Mouse (Mus musculus): ENCODE results near the gene Cdh8. TPM values are rescaled to one million over a fixed set of nuclear protein-coding genes. Genes with fewer than 3 reads are reported as not detected.
A peak's percentile ranks its signal among the peaks of the same experiment; 100 is the strongest.

The Cdh8 gene
- total and polyA plus RNA-seq, 3 experiments: not detected

DNA sequence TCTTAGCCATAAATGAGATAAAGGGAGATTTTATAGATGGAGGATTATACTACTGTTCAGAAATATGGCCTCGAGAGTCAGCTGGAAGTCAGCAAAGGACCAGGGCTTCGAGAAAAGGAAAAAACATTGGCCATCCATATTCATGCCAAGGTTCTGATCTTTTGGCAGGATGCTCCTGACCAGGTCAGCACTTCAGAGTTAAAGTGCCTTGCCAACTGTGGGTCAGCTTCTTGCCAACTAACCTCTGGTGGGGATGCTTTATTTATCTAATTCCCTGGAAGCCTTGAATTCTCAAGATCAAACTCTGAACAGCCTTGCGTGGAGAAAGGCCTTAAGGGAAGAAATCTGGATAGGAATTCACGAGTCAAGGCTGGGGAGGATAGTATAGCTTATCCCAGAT, 9.6 kb upstream of the Cdh8 start:
- no peak for DNase-seq (ENCODE audit: low read depth, low spot score)
- TF ChIP-seq MEF2A (IDR thresholded peaks at IDR 0.05; ENCODE audit: extremely low read depth, insufficient replicate concordance, low read depth, low read length, poor library complexity, severe bottlenecking): no peak
- no peak for TF ChIP-seq USF1 (IDR thresholded peaks at IDR 0.05; ENCODE audit: low read depth, low read length)
- no peak for TF ChIP-seq ZNF384 (IDR thresholded peaks at IDR 0.05; ENCODE audit: low read depth, low read length)
- TF ChIP-seq TCF12 (IDR thresholded peaks at IDR 0.05; ENCODE audit: low read depth, low read length): no peak
- no peak for TF ChIP-seq POLR2AphosphoS5 (IDR thresholded peaks at IDR 0.05; ENCODE audit: borderline replicate concordance, low read depth, low read length)

DNA sequence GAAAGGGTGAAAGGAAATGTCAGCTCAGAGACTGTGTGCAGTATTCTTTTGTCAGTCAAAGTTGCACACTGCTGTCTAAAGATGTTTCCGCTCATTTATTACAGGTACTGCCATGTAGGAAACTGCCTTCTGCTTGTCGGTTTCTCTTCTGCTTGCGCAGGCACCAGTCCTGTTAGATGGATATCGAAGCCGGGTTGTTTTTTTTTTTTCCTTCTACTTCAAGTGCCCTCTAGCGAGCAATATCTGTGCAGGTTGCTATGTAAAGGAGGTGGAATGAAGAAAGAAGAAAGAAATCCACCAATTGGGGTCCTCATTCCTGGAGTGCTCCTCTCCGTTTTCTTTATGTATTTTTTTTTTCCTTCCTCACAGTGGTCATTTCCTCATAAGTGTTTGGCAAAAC, 5.2 kb upstream of the Cdh8 start:
- peak; percentile 4 for DNase-seq (ENCODE audit: low read depth, low spot score)
- TF ChIP-seq ZNF384 (IDR thresholded peaks at IDR 0.05; ENCODE audit: low read depth, low read length) (no peak), MEF2A (IDR thresholded peaks at IDR 0.05; ENCODE audit: extremely low read depth, insufficient replicate concordance, low read depth, low read length, poor library complexity, severe bottlenecking) (no peak), JUND (IDR thresholded peaks at IDR 0.05; ENCODE audit: low read depth, low read length) (no peak), ZC3H11A (IDR thresholded peaks at IDR 0.05; ENCODE audit: low read depth, low read length) (no peak), CHD2 (IDR thresholded peaks at IDR 0.05; ENCODE audit: low read length) (no peak), RAD21 (IDR thresholded peaks at IDR 0.05; ENCODE audit: low read depth, low read length) (peak; percentile 6; the same call in 1 of the 2 replicates), SMC3 (IDR thresholded peaks at IDR 0.05; ENCODE audit: low read depth, low read length) (0 out of 2 replicates have a peak, but pooled peaks have one; percentile 20)

More for the DNA sequence above, 9.6 kb upstream of the Cdh8 start:
- H3K4me3 ChIP-seq (ENCODE audit: control insufficient read depth in 1 of 2, insufficient read depth in 1 of 2, low read depth in 2 of 2, low read length in 2 of 2): no peak overlapping the region
- H3K27me3 ChIP-seq (ENCODE audit: control insufficient read depth in 1 of 2, insufficient read depth in 2 of 2, low read length in 2 of 2): no peaks in the 10 kb centered on the region
- no peaks in the 10 kb centered on the region for H3K36me3 ChIP-seq (ENCODE audit: control insufficient read depth in 1 of 2, insufficient read depth in 2 of 2, low read length in 2 of 2)
- no peaks in the 10 kb centered on the region for H3K4me1 ChIP-seq (ENCODE audit: control insufficient read depth in 1 of 2, insufficient read depth in 2 of 2, low read length in 2 of 2)
- no peak overlapping the region for H3K9ac ChIP-seq (ENCODE audit: control insufficient read depth, low read depth, low read length, poor library complexity, severe bottlenecking)
- no peaks in the 10 kb centered on the region for H3K79me2 ChIP-seq (ENCODE audit: control insufficient read depth, insufficient read depth, low read length, poor library complexity)
- H3K27ac ChIP-seq (ENCODE audit: control insufficient read depth, low read depth, low read length): no peak overlapping the region
- H3K9me3 ChIP-seq (replicated peaks; ENCODE audit: insufficient read depth, low read length): no peaks in the 10 kb centered on the region

DNA sequence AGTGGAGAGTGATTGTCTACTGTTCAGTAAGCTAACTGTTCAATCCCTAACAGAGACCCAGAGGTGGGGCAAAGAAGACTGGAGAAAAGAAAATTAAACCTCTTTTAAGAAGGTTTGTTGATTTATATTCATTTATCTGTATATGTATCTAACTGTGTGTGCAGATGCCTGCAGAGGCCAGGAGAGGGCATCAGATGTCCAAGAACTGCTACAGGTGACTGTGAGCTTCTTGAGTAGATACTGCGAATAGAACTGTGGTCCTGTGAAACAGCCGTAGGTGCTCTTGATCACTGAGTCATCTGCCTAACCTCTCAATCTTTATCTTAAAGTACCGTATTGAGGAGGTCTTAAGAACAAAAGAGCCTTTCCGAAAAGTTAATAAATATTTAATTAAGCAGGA, 3.5 kb upstream of the Cdh8 start:
- Histone ChIP-seq H3K79me2 (ENCODE audit: control insufficient read depth, insufficient read depth, low read length, poor library complexity) (no peaks in the 10 kb centered on the region), H3K4me3 (ENCODE audit: control insufficient read depth in 1 of 2, insufficient read depth in 1 of 2, low read depth in 2 of 2, low read length in 2 of 2) (no peak overlapping the region), H3K9ac (ENCODE audit: control insufficient read depth, low read depth, low read length, poor library complexity, severe bottlenecking) (no peak overlapping the region), H3K27me3 (ENCODE audit: control insufficient read depth in 1 of 2, insufficient read depth in 2 of 2, low read length in 2 of 2) (no peaks in the 10 kb centered on the region), H3K27ac (ENCODE audit: control insufficient read depth, low read depth, low read length) (no peak overlapping the region), H3K9me3 (replicated peaks; ENCODE audit: insufficient read depth, low read length) (no peaks in the 10 kb centered on the region), H3K36me3 (ENCODE audit: control insufficient read depth in 1 of 2, insufficient read depth in 2 of 2, low read length in 2 of 2) (no peaks in the 10 kb centered on the region), H3K4me1 (ENCODE audit: control insufficient read depth in 1 of 2, insufficient read depth in 2 of 2, low read length in 2 of 2) (no peaks in the 10 kb centered on the region)
- TF ChIP-seq ZKSCAN1 (IDR thresholded peaks at IDR 0.05; ENCODE audit: low read depth, low read length) (no peak), NELFE (IDR thresholded peaks at IDR 0.05; ENCODE audit: low read depth, low read length) (no peak), CTCF (IDR thresholded peaks at IDR 0.05 in 2 of 3, conservative IDR thresholded peaks at IDR 0.05 in 1 of 3; ENCODE audit: control insufficient read depth in 1 of 3, insufficient read depth in 1 of 3, low read depth in 2 of 3, low read length in 3 of 3, poor library complexity in 1 of 3, severe bottlenecking in 1 of 3) (peak in 2 of 3 experiments; percentile 50 to 54; a peak in 4 of 6 replicates), MXI1 (IDR thresholded peaks at IDR 0.05; ENCODE audit: low read depth, low read length) (no peak), USF2 (IDR thresholded peaks at IDR 0.05; ENCODE audit: borderline replicate concordance in 1 of 2, insufficient read depth in 1 of 2, low read depth in 1 of 2, low read length in 2 of 2) (no peak), BHLHE40 (IDR thresholded peaks at IDR 0.05; ENCODE audit: borderline replicate concordance, low read depth, low read length) (no peak), SMC3 (IDR thresholded peaks at IDR 0.05; ENCODE audit: low read depth, low read length) (peak; percentile 61), MYB (IDR thresholded peaks at IDR 0.05; ENCODE audit: low read depth, low read length) (no peak), RAD21 (IDR thresholded peaks at IDR 0.05; ENCODE audit: low read depth, low read length) (peak; percentile 61), POLR2AphosphoS5 (IDR thresholded peaks at IDR 0.05; ENCODE audit: borderline replicate concordance, low read depth, low read length) (no peak), ZC3H11A (IDR thresholded peaks at IDR 0.05; ENCODE audit: low read depth, low read length) (peak; percentile 60), ETS1 (IDR thresholded peaks at IDR 0.05; ENCODE audit: low read depth, low read length) (no peak), TCF12 (IDR thresholded peaks at IDR 0.05; ENCODE audit: low read depth, low read length) (no peak)
- DNase-seq (ENCODE audit: low read depth, low spot score): peak; percentile 37

More for the DNA sequence above, 5.2 kb upstream of the Cdh8 start:
- no peaks in the 10 kb centered on the region for H3K9me3 ChIP-seq (replicated peaks; ENCODE audit: insufficient read depth, low read length)
- no peaks in the 10 kb centered on the region for H3K4me1 ChIP-seq (ENCODE audit: control insufficient read depth in 1 of 2, insufficient read depth in 2 of 2, low read length in 2 of 2)
- H3K27me3 ChIP-seq (ENCODE audit: control insufficient read depth in 1 of 2, insufficient read depth in 2 of 2, low read length in 2 of 2): no peaks in the 10 kb centered on the region
- no peak overlapping the region for H3K4me3 ChIP-seq (ENCODE audit: control insufficient read depth in 1 of 2, insufficient read depth in 1 of 2, low read depth in 2 of 2, low read length in 2 of 2)
- no peak overlapping the region for H3K9ac ChIP-seq (ENCODE audit: control insufficient read depth, low read depth, low read length, poor library complexity, severe bottlenecking)
- no peaks in the 10 kb centered on the region for H3K36me3 ChIP-seq (ENCODE audit: control insufficient read depth in 1 of 2, insufficient read depth in 2 of 2, low read length in 2 of 2)
- no peak overlapping the region for H3K27ac ChIP-seq (ENCODE audit: control insufficient read depth, low read depth, low read length)
- no peaks in the 10 kb centered on the region for H3K79me2 ChIP-seq (ENCODE audit: control insufficient read depth, insufficient read depth, low read length, poor library complexity)
